Mouse (Mus musculus) left cerebral cortex, postnatal 36 days (tissue): ENCODE measurements around the gene Rnf224. TPM values are rescaled to one million over a fixed set of nuclear protein-coding genes. Genes with fewer than 3 reads are reported as not detected.
A peak's percentile ranks its signal among the peaks of the same experiment; 100 is the strongest.

ENCODE experiments used
- DNase-seq, 2 experiments: peaks; one replicate each; pipeline ENCODE4 v3.0.0; 2021 to 2022; ENCODE audit warnings: low spot score in 2 of 2, mixed read lengths in 1 of 2
- intact Hi-C: fragments of 180-260 bp; cut with DNase I; formaldehyde crosslinking; loops from one replicate; pipeline ENCODE4 v1.15.1; 2025
- total RNA-seq, 2 experiments: library from RNA; stranded (reverse); gene quantifications; 2 replicates each; pipeline ENCODE4 v1.2.3; 2021

Rnf224 gene
- total RNA-seq: not detected

DNA sequence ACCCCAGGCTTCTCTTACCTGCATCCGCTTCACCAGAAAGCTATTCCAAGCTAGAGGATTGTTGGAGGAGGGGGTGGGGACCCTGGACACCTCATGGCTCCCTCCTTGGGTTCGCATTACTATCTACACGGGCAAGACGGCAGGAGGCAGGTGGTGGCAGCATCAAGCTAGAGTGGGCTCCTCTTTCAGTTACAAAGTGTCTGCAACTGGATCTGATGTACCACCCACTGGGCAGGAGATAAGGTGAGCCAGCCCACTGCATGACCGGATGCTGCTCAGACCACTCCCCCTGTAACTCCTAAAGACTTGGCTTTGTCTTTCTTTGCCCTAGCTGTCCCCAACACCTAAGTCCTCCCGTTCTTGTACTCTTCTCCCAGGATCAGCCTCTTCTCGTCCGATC lies at the start of gene Rnf224:
TSS of gene Rnf224 (minus strand) at position 174 of the 400 bp plus-strand sequence.
- DNase-seq: no peak
- intact Hi-C loops: no loop called here

- no peak for DNase-seq
- intact Hi-C loops: no loop called here
Observed at GRCm38 (mm10) chr2:25286314-25286713, 49.7 kb upstream of the Rnf224 start.

DNA sequence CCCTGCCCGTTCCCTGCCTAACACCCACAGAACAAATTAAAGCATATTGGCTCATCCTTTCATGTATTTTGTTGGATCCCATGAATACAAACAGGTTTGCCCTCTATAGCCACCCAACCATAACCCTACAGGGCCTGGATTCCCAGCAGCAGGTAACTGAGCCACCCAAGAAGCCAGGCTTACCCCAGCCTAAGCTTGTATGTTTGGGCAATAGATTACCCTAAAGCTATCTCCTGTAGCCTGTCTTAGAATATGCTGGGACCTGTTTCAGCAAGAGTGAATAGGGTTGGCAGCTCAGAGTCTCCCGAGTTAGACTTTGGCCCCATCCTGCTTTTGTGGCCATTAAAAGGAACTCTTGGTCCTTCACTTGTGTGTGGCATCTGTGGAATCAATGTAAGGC lies 49.0 kb upstream of the Rnf224 start:
- intact Hi-C loops: no loop called here
- DNase-seq: no peak

GRCm38 (mm10) chr2:25278928-25279882 lies 42.6 kb upstream of the Rnf224 start:
- intact Hi-C loops: loop anchor here (5.0 kb wide), 1 partner anchor 123 kb away; no protein-coding TSS in a partner anchor
- peak in 1 of 2 experiments; percentile 74 for DNase-seq

- intact Hi-C loops: loop anchor here (1.0 to 5.0 kb wide), 2 partner anchors 20 to 59 kb away; partner anchors contain the start of gene Man1b1
- no peak for DNase-seq
Observed at GRCm38 (mm10) chr2:25273010-25273409, 36.4 kb upstream of the Rnf224 start.

GRCm38 (mm10) chr2:25272515-25272914 lies 35.9 kb upstream of the Rnf224 start:
- intact Hi-C loops: loop anchor here (5.0 kb wide), 1 partner anchor 60 kb away; the partner anchor contains the start of gene Man1b1
- no peak for DNase-seq

DNA sequence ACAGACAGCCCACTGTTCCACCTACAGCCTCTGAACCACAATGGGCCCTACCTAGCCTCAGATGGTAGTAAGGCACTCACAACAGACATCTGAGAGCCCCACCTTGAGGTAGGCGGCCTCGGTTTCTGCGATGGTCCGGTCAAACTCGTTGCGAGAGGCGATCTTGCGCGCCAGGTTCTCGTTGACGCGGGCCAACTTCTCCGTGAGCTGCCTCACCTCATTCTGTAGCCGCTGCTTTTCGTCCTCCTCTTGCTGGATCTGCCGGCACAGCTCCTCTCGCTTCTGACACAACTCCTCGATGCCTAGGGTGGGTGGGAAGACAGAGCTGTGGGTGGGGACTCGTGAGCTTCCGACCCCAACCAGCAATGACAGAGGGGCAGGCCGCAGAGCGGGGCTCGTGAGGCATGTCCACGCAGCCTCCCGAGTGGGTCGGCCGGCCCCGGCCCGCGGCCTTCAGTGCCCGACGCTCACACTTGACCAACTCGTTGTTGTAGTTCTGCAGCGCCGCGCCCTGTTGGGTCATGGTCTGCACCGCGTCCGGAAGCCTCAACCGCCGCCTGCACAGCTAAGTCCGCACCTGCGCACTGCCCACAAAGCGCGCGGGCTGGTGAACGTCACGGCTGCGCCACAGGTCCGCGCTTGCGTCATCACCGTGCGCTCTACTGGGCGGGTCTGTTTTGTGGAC lies 35.4 kb upstream of the Rnf224 start, which contains the start of the genes Ssna1 and Anapc2:
TSS of gene Ssna1 (minus strand) at position 612 of the 685 bp plus-strand sequence.
TSS of gene Anapc2 (plus strand) at position 652 of the 685 bp plus-strand sequence.
- intact Hi-C loops: loop anchor here (5.0 kb wide), 1 partner anchor 60 kb away; the partner anchor contains the start of gene Man1b1
- DNase-seq: peak; percentile 97 to 98

DNA sequence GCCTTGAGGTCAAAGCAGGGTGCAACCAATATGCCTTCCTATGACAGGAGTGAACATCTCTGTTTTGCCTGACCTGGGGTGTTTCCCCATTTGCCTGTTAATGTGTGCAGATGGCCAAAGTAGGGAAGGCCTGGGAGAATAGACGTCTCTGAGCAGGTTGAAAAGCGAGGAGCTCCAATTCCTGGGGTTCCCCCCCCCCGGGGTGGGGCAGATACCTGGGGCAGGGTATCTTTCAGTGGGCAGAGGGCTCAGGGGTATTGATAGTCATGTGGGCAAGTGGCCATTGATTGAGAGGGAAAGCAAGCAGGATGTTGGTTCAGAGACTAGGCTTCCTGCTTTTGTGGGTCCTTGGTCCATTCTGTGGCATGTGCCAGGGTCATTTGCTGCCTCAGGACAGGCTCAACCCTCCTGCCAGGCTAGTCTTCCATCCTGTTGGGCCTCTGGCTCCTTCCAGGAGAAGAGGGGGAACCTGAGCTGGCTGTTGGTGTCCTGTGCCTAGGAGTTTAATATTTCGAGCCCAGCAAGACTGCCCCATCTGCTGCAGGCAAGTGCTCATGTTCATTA lies 31.2 kb upstream of the Rnf224 start:
- DNase-seq: no peak
- intact Hi-C loops: no loop called here

GRCm38 (mm10) chr2:25267241-25267640 lies 30.7 kb upstream of the Rnf224 start:
- DNase-seq: no peak
- intact Hi-C loops: no loop called here

DNA sequence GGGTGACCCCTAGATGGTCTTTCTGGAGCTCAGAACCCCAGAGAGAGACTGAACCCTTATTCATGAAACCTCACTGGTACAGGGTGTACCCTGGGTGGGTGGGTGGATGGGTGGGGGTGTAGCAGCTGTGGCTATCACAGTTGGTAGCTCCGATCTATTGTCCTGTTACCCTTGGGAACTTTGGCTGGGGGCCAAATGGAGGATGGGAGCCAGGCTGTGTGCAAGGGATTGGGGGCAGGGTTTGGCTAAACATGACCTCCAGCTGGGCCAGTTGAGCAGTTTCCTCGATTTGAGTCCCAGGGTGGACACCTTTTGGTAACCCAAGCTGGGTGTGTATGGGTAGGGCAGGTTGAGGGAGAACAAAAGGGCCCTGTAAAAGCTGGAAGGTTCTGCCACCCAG lies 30.1 kb upstream of the Rnf224 start:
- intact Hi-C loops: no loop called here
- DNase-seq: peak in 1 of 2 experiments; percentile 54

DNA sequence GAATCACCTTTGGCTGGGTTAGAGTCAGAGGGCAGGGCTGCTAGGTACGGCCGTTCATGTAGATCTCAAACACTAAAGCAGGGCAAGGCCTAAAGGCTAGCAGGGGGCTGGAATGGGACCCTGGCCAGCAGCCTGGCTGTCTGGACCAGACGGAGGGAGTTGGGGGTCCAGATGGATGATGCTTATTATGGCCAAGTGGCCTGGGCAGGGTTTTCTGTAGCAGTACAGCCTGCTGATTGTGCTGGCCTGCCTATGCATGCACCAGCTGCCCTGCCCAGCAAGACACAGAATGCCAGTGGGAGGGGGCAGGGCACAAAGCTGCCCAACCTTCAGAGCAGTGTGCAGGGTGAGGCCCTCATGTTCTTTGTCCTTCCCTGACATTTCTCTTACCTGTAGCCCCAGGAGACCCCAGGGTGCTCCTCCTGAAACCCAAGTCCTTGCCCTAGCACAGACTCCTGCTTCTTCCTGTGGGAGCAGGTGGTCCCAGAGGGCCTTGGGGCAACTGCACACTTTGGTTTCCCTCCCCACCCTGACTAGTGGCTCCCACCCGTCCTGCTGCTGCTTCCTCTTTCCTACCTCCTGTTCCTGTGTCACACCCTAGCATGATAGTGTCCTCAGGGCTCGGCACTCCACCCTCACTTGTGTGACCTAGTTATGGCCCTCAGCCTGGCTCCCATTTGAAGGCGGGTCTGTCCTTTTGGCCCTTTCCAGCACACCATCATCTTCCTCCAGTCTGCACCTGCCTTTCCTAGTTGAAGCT lies 29.5 kb upstream of the Rnf224 start:
- DNase-seq: no peak
- intact Hi-C loops: no loop called here

- DNase-seq: no peak
- intact Hi-C loops: no loop called here
Observed at GRCm38 (mm10) chr2:25264851-25265250, 28.3 kb upstream of the Rnf224 start.

DNA sequence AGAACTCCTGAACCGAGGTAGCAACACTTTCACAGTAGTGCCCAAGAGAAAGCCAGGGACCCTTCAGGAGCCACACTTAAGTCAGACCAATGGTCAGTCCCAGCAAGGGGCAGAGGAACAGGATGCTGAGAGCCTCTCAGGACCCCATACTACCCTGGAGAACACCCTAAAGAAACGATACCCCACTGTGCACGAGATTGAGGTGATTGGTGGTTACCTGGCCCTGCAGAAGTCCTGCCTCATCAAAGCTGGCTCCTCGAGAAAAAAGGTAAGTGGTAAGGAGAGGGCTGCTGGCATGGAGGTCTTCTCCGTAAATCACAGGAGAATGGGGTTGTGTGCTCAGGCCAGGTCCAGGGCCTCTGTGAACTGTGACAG lies 27.7 kb upstream of the Rnf224 start:
- intact Hi-C loops: no loop called here
- no peak for DNase-seq

GRCm38 (mm10) chr2:25263623-25264285 lies 27.2 kb upstream of the Rnf224 start:
- no peak for DNase-seq
- intact Hi-C loops: loop anchor here (2.0 kb wide), 1 partner anchor 39 kb away; the partner anchor contains the start of gene Tubb4b

- DNase-seq: no peak
- intact Hi-C loops: loop anchor here (2.0 kb wide), 1 partner anchor 38 kb away; the partner anchor contains the start of gene Tubb4b
Observed at GRCm38 (mm10) chr2:25262795-25263622, 26.4 kb upstream of the Rnf224 start.

GRCm38 (mm10) chr2:25262291-25262767 lies 25.7 kb upstream of the Rnf224 start, which contains the start of gene Tprn:
Gene Tprn, plus strand, starts transcription at chr2:25262618.
- peak; percentile 92 to 94 for DNase-seq
- intact Hi-C loops: loop anchor here (2.0 kb wide), 1 partner anchor 38 kb away; the partner anchor contains the start of gene Tubb4b

DNA sequence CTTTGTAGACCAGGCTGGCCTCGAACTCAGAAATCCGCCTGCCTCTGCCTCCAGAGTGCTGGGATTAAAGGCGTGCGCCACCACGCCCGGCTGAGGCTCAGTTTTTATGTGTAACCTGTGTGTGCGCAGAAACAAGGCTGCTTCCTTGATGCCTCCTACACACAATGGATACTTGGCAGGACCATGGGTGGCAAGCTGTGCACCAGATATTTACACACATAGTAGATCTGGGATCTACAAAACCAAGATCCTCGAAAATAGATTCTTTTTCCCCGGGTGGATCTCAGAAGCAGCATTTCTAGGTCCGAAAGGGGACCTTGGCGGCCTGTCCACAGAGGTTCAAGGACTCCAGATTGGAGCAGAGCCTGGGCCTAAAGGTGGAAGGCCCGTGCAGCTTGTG lies 25.3 kb upstream of the Rnf224 start:
- intact Hi-C loops: loop anchor here (2.0 kb wide), 1 partner anchor 37 kb away; the partner anchor contains the start of gene Tubb4b
- DNase-seq: no peak
